ENCODE assay signal across 13 mouse cellular contexts in the genomic region with DNA sequence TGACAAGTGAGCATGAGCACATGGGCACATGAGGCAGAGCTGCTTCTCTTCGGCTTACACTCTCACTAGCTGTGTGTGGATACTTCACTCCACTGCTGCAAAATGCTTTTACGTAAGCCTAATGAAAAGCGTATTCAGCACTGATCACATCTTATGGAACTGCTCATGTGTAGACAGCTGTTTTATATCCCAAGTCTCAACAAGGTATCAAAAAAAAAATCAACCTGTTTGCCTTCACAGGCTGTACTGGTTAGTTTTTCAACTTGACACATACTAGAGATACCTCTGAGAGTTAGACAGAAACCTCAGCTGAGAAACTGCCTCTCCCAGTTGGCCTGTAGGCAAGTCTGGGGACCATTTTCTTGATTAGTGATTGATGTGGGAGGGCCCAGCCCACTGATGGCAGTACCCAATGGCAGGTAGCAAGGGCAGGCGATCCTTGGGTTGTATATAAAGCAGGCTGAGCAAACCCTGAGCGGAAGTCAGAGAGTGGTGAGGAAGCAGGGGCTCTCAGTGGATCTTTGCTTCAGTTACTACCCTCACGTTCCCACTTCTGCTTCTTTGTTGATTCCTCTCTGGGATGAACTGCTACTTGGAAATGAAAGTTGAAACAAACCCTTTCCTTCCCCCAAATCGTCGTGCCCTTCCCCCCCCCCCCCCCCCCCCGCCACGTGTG.
DNase-seq lines count a peak whose midpoint lies in the region; ATAC-seq and TF ChIP-seq lines count a peak whose summit lies in the region.
"Had no signal": no experiment of that assay in that cellular context is flagged by ENCODE, and none has a peak within 500 bp of the region (broad histone marks: within the 10 kb centered on the region; RNA-seq: fewer than 3 reads in every experiment).

No protein-coding gene starts in this region.

- H3K4me3 ChIP-seq in liver, adult 2 months (ENCODE audit: insufficient read depth, low read depth, low read length), result no peak overlapping the region
- no peak overlapping the region for H3K4me3 ChIP-seq in forebrain, embryonic 13.5 days
- H3K4me3 ChIP-seq: lung, embryonic 15.5 days had no signal

- H3K9ac ChIP-seq in liver, adult 2 months (ENCODE audit: low read depth, low read length), result no peak overlapping the region
- H3K9ac ChIP-seq in forebrain, embryonic 13.5 days, result no peak overlapping the region
- H3K9ac ChIP-seq: lung, embryonic 15.5 days had no signal

- ATAC-seq in forebrain, embryonic 13.5 days, result no peak

- peaks cover 13% of the 10 kb centered on the region; the same call in 1 of the 2 replicates for H3K36me3 ChIP-seq in liver, adult 2 months (ENCODE audit: control insufficient read depth, insufficient read depth, low read length)
- peaks cover 20% of the 10 kb centered on the region for H3K36me3 ChIP-seq in forebrain, embryonic 13.5 days (ENCODE audit: poor library complexity, severe bottlenecking)

- no peak for TF ChIP-seq CTCF in liver, adult 2 months (IDR thresholded peaks at IDR 0.05; ENCODE audit: low read depth, low read length)

- H3K4me2 ChIP-seq in forebrain, embryonic 13.5 days, result no peak overlapping the region
- H3K4me2 ChIP-seq: lung, embryonic 15.5 days had no signal

- no peak overlapping the region for H3K27ac ChIP-seq in liver, adult 2 months (replicated peaks; ENCODE audit: insufficient read depth, low read depth, low read length)
- H3K27ac ChIP-seq in forebrain, embryonic 13.5 days, result no peak overlapping the region
- H3K27ac ChIP-seq: lung, embryonic 15.5 days had no signal

- WGBS in liver, adult 2 months, result 54% methylated on average over 10 of the region's 10 CpGs
- 62% methylated on average over 8 of the region's 10 CpGs for WGBS in forebrain, embryonic 13.5 days

- no peaks in the 10 kb centered on the region for H3K27me3 ChIP-seq in liver, adult 2 months (ENCODE audit: control insufficient read depth, insufficient read depth, low read length)
- no peaks in the 10 kb centered on the region for H3K27me3 ChIP-seq in forebrain, embryonic 13.5 days
- H3K27me3 ChIP-seq: lung, embryonic 15.5 days had no signal

- peaks cover 2% of the 10 kb centered on the region; the same call in 1 of the 2 replicates for H3K4me1 ChIP-seq in liver, adult 2 months (ENCODE audit: control insufficient read depth, insufficient read depth, low read length)
- H3K4me1 ChIP-seq in forebrain, embryonic 13.5 days, result peaks cover 14% of the 10 kb centered on the region

- no peaks in the 10 kb centered on the region for H3K9me3 ChIP-seq in forebrain, embryonic 13.5 days (replicated peaks)
- H3K9me3 ChIP-seq: lung, embryonic 15.5 days had no signal

- H3K79me2 ChIP-seq in liver, adult 2 months (ENCODE audit: control insufficient read depth, insufficient read depth, low read length), result peaks cover 5% of the 10 kb centered on the region; the same call in 1 of the 2 replicates

- TF ChIP-seq POLR2A in liver, adult 2 months (IDR thresholded peaks at IDR 0.05; ENCODE audit: extremely low read depth, insufficient read depth, low read length), result no peak

- DNase-seq in spleen, adult 18-20 months, result peak; percentile 24 to 25
- no peak for DNase-seq in spleen, postnatal 4 days (ENCODE audit: low spot score in 2 of 2)
- peak; percentile 68 for DNase-seq in R1 (ENCODE audit: low read depth, low spot score)
- DNase-seq in liver, adult 2 months (ENCODE audit: extremely low read depth, low read depth, low spot score), result peak; percentile 31
- peak; percentile 61 for DNase-seq in naive thymus-derived CD4-positive, alpha-beta T cell, adult 2 months (ENCODE audit: low read depth)
- DNase-seq in kidney, adult 18-20 months, result no peak
- DNase-seq: embryo, embryonic 11 days; gastrocnemius, postnatal 14 days; heart, postnatal 4 days; kidney, adult 8-10 months; thymus, adult 18-20 months had no signal

Comparison
In these comparisons a context has a peak if more than half of its experiments do, and no peak if none do; other contexts are left out.
1. DNase-seq: peak in spleen, adult 18-20 months (2 of 2), R1 (single experiment), liver, adult 2 months (single experiment) and naive thymus-derived CD4-positive, alpha-beta T cell, adult 2 months (single experiment); none in spleen, postnatal 4 days (0 of 2) and kidney, adult 18-20 months (single experiment).